Mouse (Mus musculus): ENCODE measurements at regions not wholly inside any gene's neighbourhood (a gene's known extent, or its start where the extent isn't known, plus 50 kb on each side); places are given as distances from the start of the nearest gene placed in this dataset.

DNA sequence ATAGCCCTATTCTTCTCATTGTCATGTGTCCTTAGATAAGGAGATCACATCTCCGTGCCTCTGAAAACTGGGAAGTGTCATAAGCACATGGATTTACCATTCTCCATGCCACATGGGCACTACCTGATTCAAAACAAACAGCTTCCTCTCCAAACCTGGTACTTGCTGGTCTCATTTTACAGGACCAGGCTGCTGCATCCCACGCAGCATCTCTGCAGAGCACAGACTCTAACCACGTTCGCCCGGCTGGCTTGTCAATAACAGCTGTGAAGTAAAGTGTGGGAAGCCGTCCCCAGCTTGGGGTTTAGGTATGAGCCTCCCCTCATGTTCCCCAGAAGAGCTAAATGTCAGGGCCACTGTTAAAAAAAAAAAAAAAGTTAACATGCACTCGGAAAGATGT is 53.0 kb upstream of the Ank start:
- H3K4me1 ChIP-seq (ENCODE audit: control insufficient read depth, insufficient read depth, low read length): no peaks in the 10 kb centered on the region
- H3K27ac ChIP-seq (ENCODE audit: insufficient read depth, low read depth, low read length): no peak overlapping the region
- TF ChIP-seq CTCF (IDR thresholded peaks at IDR 0.05; ENCODE audit: low read depth, low read length) (no peak), POLR2A (IDR thresholded peaks at IDR 0.05; ENCODE audit: borderline replicate concordance, low read depth, low read length) (no peak)
- H3K4me3 ChIP-seq (ENCODE audit: insufficient read depth, low read length): no peak overlapping the region

DNA sequence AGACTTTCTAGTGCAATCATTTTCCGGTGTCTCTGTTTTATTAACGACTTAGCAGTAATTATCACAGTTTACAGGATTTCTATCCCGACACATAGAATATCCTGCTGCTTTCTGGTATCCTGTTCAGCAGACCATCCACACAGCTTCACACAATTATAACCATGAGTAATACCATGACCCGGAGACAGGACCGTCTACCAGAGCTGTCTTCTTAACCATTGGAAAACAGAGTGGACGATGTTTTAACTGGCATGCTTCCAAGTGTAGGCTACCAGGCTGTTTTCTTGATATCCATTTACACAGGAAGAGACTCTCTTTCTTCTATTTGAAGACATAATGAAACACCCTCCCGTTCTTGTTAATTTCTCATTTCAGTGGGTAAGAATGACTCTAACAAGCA is 51.7 kb upstream of the Ank start:
- Histone ChIP-seq H3K4me1 (ENCODE audit: control insufficient read depth, insufficient read depth, low read length) (no peaks in the 10 kb centered on the region), H3K4me3 (ENCODE audit: insufficient read depth, low read length) (no peak overlapping the region), H3K27ac (ENCODE audit: insufficient read depth, low read depth, low read length) (no peak overlapping the region)
- TF ChIP-seq CTCF (IDR thresholded peaks at IDR 0.05; ENCODE audit: low read depth, low read length) (no peak), POLR2A (IDR thresholded peaks at IDR 0.05; ENCODE audit: borderline replicate concordance, low read depth, low read length) (no peak)

Measured in bone marrow macrophage, adult 2 months (primary cell).